Mouse (Mus musculus) kidney, adult 2 months (tissue): ENCODE measurements around the gene Zfp523.

Experiments
- CTCF ChIP-seq: fragments of 200-500 bp; conservative IDR thresholded peaks from 2 replicates; pipeline ENCODE4 v1.5.1; 2011; ENCODE audit warnings: low read depth, mild to moderate bottlenecking, control low read depth, low read length, moderate library complexity, mixed read lengths; ENCODE audit not compliant: insufficient read depth, insufficient read length
- POLR2A ChIP-seq: fragments of 200-500 bp; IDR thresholded peaks from one replicate; pipeline ENCODE4 v1.6.1; 2011; ENCODE audit warnings: low read depth, low read length, control low read depth

DNA sequence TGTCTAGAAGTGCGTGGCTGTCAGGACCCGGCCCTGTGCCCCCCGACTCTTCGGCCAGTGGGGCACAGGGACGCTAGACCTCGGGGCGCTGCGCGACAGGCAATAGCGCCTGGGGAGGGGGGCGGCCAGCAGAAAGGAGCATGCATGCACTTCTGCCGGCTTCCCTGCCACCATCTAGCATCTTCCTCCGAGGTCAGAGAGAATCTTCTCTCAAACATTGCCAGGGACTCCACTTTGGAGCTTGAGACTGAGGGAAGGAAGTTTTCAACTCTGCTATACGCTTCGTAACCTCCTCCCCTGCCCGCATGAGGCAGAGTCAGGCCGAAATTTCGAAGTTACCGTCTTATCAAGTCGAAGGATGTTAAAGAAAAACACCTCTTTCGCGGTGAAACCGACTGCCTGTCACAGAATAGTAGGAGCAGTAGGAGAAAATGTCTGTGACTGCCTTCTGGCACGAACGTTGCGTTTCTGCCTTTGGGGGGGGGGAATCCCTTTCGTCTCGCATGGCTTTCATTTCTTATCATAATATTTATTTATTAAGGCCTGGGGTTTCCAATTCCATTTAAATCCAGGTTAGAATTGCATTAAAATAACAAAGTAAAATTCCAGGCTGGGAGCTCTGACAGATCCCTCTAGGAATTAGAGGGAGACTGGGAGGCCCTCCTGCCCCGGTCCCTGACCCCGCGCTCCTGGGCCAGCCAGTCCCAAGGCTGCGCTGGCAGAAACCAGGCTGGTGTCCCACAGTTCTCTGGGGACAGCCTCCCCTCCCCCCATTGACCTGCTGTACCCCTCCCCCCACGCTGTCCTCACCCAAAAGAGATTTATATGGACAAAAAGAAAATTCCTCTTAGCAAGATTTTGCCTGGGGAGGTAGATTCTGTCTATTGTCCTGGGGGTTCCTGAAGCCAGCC, 34.0 kb upstream of the Zfp523 start:
- TF ChIP-seq CTCF (no peak), POLR2A (no peak)
